Mouse (Mus musculus) ES-Bruce4 (cell line): ENCODE measurements around the gene Rad9a.

Experiments used
- CTCF ChIP-seq: IDR thresholded peaks from one replicate; pipeline ENCODE4 v1.8.1; 2011; ENCODE audit warnings: low read depth, low read length
- EP300 ChIP-seq: IDR thresholded peaks from 2 replicates; pipeline ENCODE4 v1.6.1; 2011; ENCODE audit warnings: low read depth, low read length; ENCODE audit not compliant: insufficient read depth

GRCm38 (mm10) chr19:4156771-4157170, 44.7 kb downstream of the Rad9a start:
- no peak for TF ChIP-seq EP300
- no peak for TF ChIP-seq CTCF
